24 mouse cellular contexts compared by ENCODE assay signal in genomic region chr16:18704126-18704525, GRCm38 (mm10).
DNase-seq lines count a peak whose midpoint lies in the region; ATAC-seq and TF ChIP-seq lines count a peak whose summit lies in the region.
"Had no signal": no experiment of that assay in that cellular context is flagged by ENCODE, and none has a peak within 500 bp of the region (broad histone marks: within the 10 kb centered on the region; RNA-seq: fewer than 3 reads in every experiment).

No protein-coding gene starts in this region.

- H3K9me3 ChIP-seq in heart, embryonic 15.5 days (replicated peaks): no peaks in the 10 kb centered on the region
- no peaks in the 10 kb centered on the region for H3K9me3 ChIP-seq in heart, embryonic 10.5 days
- no peaks in the 10 kb centered on the region for H3K9me3 ChIP-seq in neural tube, embryonic 15.5 days (replicated peaks)
- H3K9me3 ChIP-seq in midbrain, embryonic 15.5 days: no peaks in the 10 kb centered on the region
- H3K9me3 ChIP-seq: embryonic facial prominence, embryonic 12.5 days; hindbrain, embryonic 12.5 days; limb, embryonic 13.5 days; midbrain, embryonic 12.5 days; neural tube, embryonic 12.5 days had no signal

- no peak overlapping the region for H3K4me2 ChIP-seq in heart, embryonic 15.5 days
- no peak overlapping the region for H3K4me2 ChIP-seq in neural tube, embryonic 15.5 days
- no peak overlapping the region for H3K4me2 ChIP-seq in midbrain, embryonic 15.5 days
- H3K4me2 ChIP-seq: embryonic facial prominence, embryonic 12.5 days; hindbrain, embryonic 12.5 days; limb, embryonic 13.5 days; midbrain, embryonic 12.5 days; neural tube, embryonic 12.5 days had no signal

- no peak overlapping the region for H3K9ac ChIP-seq in heart, embryonic 15.5 days
- no peak overlapping the region for H3K9ac ChIP-seq in neural tube, embryonic 15.5 days (replicated peaks)
- H3K9ac ChIP-seq in midbrain, embryonic 15.5 days: no peak overlapping the region
- H3K9ac ChIP-seq: embryonic facial prominence, embryonic 12.5 days; forebrain, postnatal 0 days; hindbrain, embryonic 12.5 days; limb, embryonic 13.5 days; liver, embryonic 14.5 days; midbrain, embryonic 12.5 days; neural tube, embryonic 12.5 days had no signal

- 45% methylated on average over 9 of the region's 9 CpGs for WGBS in heart, embryonic 15.5 days
- 58% methylated on average over 9 of the region's 9 CpGs for WGBS in heart, embryonic 10.5 days
- 58% methylated on average over 9 of the region's 9 CpGs for WGBS in neural tube, embryonic 15.5 days
- WGBS in midbrain, embryonic 15.5 days: 58% methylated on average over 9 of the region's 9 CpGs

- no peak for TF ChIP-seq CTCF in layer of hippocampus, adult 2 months (conservative IDR thresholded peaks at IDR 0.05)

- peak overlapping the region; percentile 37 for H3K27ac ChIP-seq in heart, embryonic 15.5 days
- H3K27ac ChIP-seq in heart, embryonic 10.5 days: no peak overlapping the region
- peak overlapping the region; percentile 73 for H3K27ac ChIP-seq in layer of hippocampus, adult 2 months
- peak overlapping the region; percentile 20; the same call in 1 of the 2 replicates for H3K27ac ChIP-seq in neural tube, embryonic 15.5 days (replicated peaks)
- H3K27ac ChIP-seq in midbrain, embryonic 15.5 days: no peak overlapping the region
- H3K27ac ChIP-seq: embryonic facial prominence, embryonic 12.5 days; hindbrain, embryonic 12.5 days; limb, embryonic 13.5 days; liver, embryonic 14.5 days; midbrain, embryonic 12.5 days; neural tube, embryonic 12.5 days had no signal

- ATAC-seq in heart, embryonic 15.5 days (replicated peaks; ENCODE audit: insufficient number of reproducible peaks, insufficient read depth, low FRiP score, low read depth): peak; percentile 36; the same call in 1 of the 2 replicates
- no peak for ATAC-seq in neural tube, embryonic 15.5 days (ENCODE audit: low FRiP score)
- ATAC-seq in midbrain, embryonic 15.5 days (replicated peaks): no peak
- ATAC-seq: forebrain, postnatal 0 days had no signal

- H3K27me3 ChIP-seq in heart, embryonic 15.5 days: no peaks in the 10 kb centered on the region
- H3K27me3 ChIP-seq in heart, embryonic 10.5 days (ENCODE audit: insufficient read depth, poor library complexity, severe bottlenecking): 0 out of 2 replicates have a peak, but pooled peaks cover 11% of the 10 kb centered on the region
- H3K27me3 ChIP-seq in neural tube, embryonic 15.5 days (replicated peaks): 0 out of 2 replicates have a peak, but pooled peaks cover 3% of the 10 kb centered on the region
- H3K27me3 ChIP-seq in midbrain, embryonic 15.5 days (replicated peaks): no peaks in the 10 kb centered on the region
- H3K27me3 ChIP-seq: embryonic facial prominence, embryonic 12.5 days; hindbrain, embryonic 12.5 days; neural tube, embryonic 12.5 days had no signal

- no peak for DNase-seq in heart, embryonic 10.5 days (ENCODE audit: low spot score)
- no peak for DNase-seq in layer of hippocampus, adult 2 months (ENCODE audit: low spot score in 2 of 2)
- DNase-seq in layer of hippocampus, adult 18-20 months (ENCODE audit: low spot score in 2 of 2): no peak
- no peak for DNase-seq in neural tube, embryonic 10.5 days (ENCODE audit: extremely low spot score, low spot score)
- DNase-seq: adrenal gland, adult 2 months; cerebellum, adult 11-12 months; cerebellum, postnatal 10 days; forebrain, postnatal 0 days; gastrocnemius, postnatal 25 days; kidney, postnatal 10 days; layer of hippocampus, postnatal 36 days; lung, postnatal 10 days; retina, postnatal 1 day; thymus, adult 18-20 months; thymus, postnatal 36 days had no signal

- H3K4me1 ChIP-seq in heart, embryonic 15.5 days (replicated peaks): peaks cover 13% of the 10 kb centered on the region
- H3K4me1 ChIP-seq in heart, embryonic 10.5 days: 0 out of 2 replicates have a peak, but pooled peaks cover 6% of the 10 kb centered on the region
- H3K4me1 ChIP-seq in neural tube, embryonic 15.5 days: peaks cover 10% of the 10 kb centered on the region
- H3K4me1 ChIP-seq in midbrain, embryonic 15.5 days: peaks cover 6% of the 10 kb centered on the region; the same call in 1 of the 2 replicates
- H3K4me1 ChIP-seq: embryonic facial prominence, embryonic 12.5 days; midbrain, embryonic 12.5 days had no signal

- no peak overlapping the region for H3K4me3 ChIP-seq in heart, embryonic 15.5 days
- no peak overlapping the region for H3K4me3 ChIP-seq in heart, embryonic 10.5 days
- H3K4me3 ChIP-seq in layer of hippocampus, adult 2 months: no peak overlapping the region
- H3K4me3 ChIP-seq in neural tube, embryonic 15.5 days (replicated peaks): no peak overlapping the region
- H3K4me3 ChIP-seq in midbrain, embryonic 15.5 days: no peak overlapping the region
- H3K4me3 ChIP-seq: embryonic facial prominence, embryonic 12.5 days; hindbrain, embryonic 12.5 days; limb, embryonic 13.5 days; midbrain, embryonic 12.5 days; neural tube, embryonic 12.5 days had no signal

- H3K36me3 ChIP-seq in heart, embryonic 15.5 days: no peaks in the 10 kb centered on the region
- H3K36me3 ChIP-seq in heart, embryonic 10.5 days: no peaks in the 10 kb centered on the region
- H3K36me3 ChIP-seq in neural tube, embryonic 15.5 days: no peaks in the 10 kb centered on the region
- H3K36me3 ChIP-seq in midbrain, embryonic 15.5 days (replicated peaks): no peaks in the 10 kb centered on the region
- H3K36me3 ChIP-seq: embryonic facial prominence, embryonic 12.5 days; hindbrain, embryonic 12.5 days; limb, embryonic 13.5 days; midbrain, embryonic 12.5 days; neural tube, embryonic 12.5 days had no signal

Comparison
In these comparisons a context has a peak if more than half of its experiments do, and no peak if none do; other contexts are left out.
1. H3K27ac ChIP-seq: peak in heart, embryonic 15.5 days (single experiment), layer of hippocampus, adult 2 months (single experiment) and neural tube, embryonic 15.5 days (single experiment); none in heart, embryonic 10.5 days (single experiment) and midbrain, embryonic 15.5 days (single experiment).